Mouse (Mus musculus): ENCODE results near the gene Isoc2a. TPM values are rescaled to one million over a fixed set of nuclear protein-coding genes. Genes with fewer than 3 reads are reported as not detected.
"Not testable (repeated sequence)": the region's sequence is repeated elsewhere in the genome, so short reads cannot be mapped to it uniquely, and the experiment has no call there.

Isoc2a gene
- total and polyA plus RNA-seq, 2 experiments from 2014 or later: 0.52 to 7.7 TPM

GRCm38 (mm10) chr7:4850621-4851314, 26.2 kb upstream of the Isoc2a start:
- Histone ChIP-seq H3K9me3 (ENCODE audit: low read length) (no peaks in the 10 kb centered on the region), H3K27me3 (ENCODE audit: insufficient read depth, low read length) (no peaks in the 10 kb centered on the region), H3K4me1 (ENCODE audit: insufficient read depth, low read length) (no peaks in the 10 kb centered on the region), H3K9ac (replicated peaks; ENCODE audit: low read length, poor library complexity, severe bottlenecking) (no peak overlapping the region), H3K4me3 (ENCODE audit: low read depth, low read length) (no peak overlapping the region), H3K36me3 (ENCODE audit: insufficient read depth, low read length) (no peaks in the 10 kb centered on the region), H3K27ac (ENCODE audit: low read depth, low read length) (no peak overlapping the region), H3K4me2 (ENCODE audit: low read depth, low read length, poor library complexity, severe bottlenecking) (no peak overlapping the region)
- ATAC-seq (ENCODE audit: low FRiP score): no peak
- no peak for TF ChIP-seq CTCF (IDR thresholded peaks at IDR 0.05)
- DNase-seq (ENCODE audit: low spot score): no peak
- WGBS: 76% methylated on average over 11 of the region's 11 CpGs

- no peaks in the 10 kb centered on the region for H3K36me3 ChIP-seq (ENCODE audit: insufficient read depth, low read length)
- H3K9me3 ChIP-seq (ENCODE audit: low read length): no peaks in the 10 kb centered on the region
- no peak for ATAC-seq (ENCODE audit: low FRiP score)
- WGBS: 73% methylated on average over 8 of the region's 8 CpGs
- no peaks in the 10 kb centered on the region for H3K27me3 ChIP-seq (ENCODE audit: insufficient read depth, low read length)
- no peak overlapping the region for H3K27ac ChIP-seq (ENCODE audit: low read depth, low read length)
- no peaks in the 10 kb centered on the region for H3K4me1 ChIP-seq (ENCODE audit: insufficient read depth, low read length)
- TF ChIP-seq CTCF (IDR thresholded peaks at IDR 0.05): no peak
- no peak overlapping the region for H3K4me3 ChIP-seq (ENCODE audit: low read depth, low read length)
- no peak overlapping the region for H3K9ac ChIP-seq (replicated peaks; ENCODE audit: low read length, poor library complexity, severe bottlenecking)
- no peak for DNase-seq (ENCODE audit: low spot score)
- no peak overlapping the region for H3K4me2 ChIP-seq (ENCODE audit: low read depth, low read length, poor library complexity, severe bottlenecking)
These were observed 25.7 kb upstream of the Isoc2a start for GRCm38 (mm10) chr7:4851315-4851688.

GRCm38 (mm10) chr7:4853613-4854012, 23.3 kb upstream of the Isoc2a start:
- no peak overlapping the region for H3K27ac ChIP-seq (ENCODE audit: low read depth, low read length)
- H3K9ac ChIP-seq (replicated peaks; ENCODE audit: low read length, poor library complexity, severe bottlenecking): no peak overlapping the region
- no peaks in the 10 kb centered on the region for H3K9me3 ChIP-seq (ENCODE audit: low read length)
- DNase-seq (ENCODE audit: low spot score) (no peak), ATAC-seq (ENCODE audit: low FRiP score) (no peak)
- 90% methylated on average over 3 of the region's 3 CpGs for WGBS
- H3K36me3 ChIP-seq (ENCODE audit: insufficient read depth, low read length): no peaks in the 10 kb centered on the region
- no peak for TF ChIP-seq CTCF (IDR thresholded peaks at IDR 0.05)
- no peak overlapping the region for H3K4me2 ChIP-seq (ENCODE audit: low read depth, low read length, poor library complexity, severe bottlenecking)
- no peak overlapping the region for H3K4me3 ChIP-seq (ENCODE audit: low read depth, low read length)
- H3K4me1 ChIP-seq (ENCODE audit: insufficient read depth, low read length): no peaks in the 10 kb centered on the region
- no peaks in the 10 kb centered on the region for H3K27me3 ChIP-seq (ENCODE audit: insufficient read depth, low read length)

DNA sequence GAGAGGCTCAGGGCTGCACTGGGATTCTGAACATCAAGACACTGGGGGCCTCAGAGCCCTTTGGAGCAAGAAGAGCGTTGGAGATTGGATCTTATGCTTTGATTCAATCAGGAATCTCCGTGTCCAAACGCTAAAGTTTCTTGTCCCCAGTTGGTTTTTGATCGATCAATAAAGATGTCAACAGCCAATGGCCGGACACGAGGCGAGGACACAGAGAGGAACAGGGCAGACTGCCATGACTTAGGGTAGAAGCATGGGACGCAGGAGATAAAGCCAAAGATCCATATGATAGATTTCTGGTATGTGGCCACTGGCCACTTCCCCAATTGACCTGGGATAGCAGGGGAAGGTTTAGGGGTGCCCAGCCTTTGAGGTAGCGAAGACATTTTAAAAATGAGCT, 20.4 kb upstream of the Isoc2a start:
- 88% methylated on average over 9 of the region's 9 CpGs for WGBS
- Histone ChIP-seq H3K27me3 (ENCODE audit: insufficient read depth, low read length) (no peaks in the 10 kb centered on the region), H3K9me3 (ENCODE audit: low read length) (no peaks in the 10 kb centered on the region), H3K4me1 (ENCODE audit: insufficient read depth, low read length) (no peaks in the 10 kb centered on the region), H3K9ac (replicated peaks; ENCODE audit: low read length, poor library complexity, severe bottlenecking) (no peak overlapping the region), H3K36me3 (ENCODE audit: insufficient read depth, low read length) (no peaks in the 10 kb centered on the region), H3K4me2 (ENCODE audit: low read depth, low read length, poor library complexity, severe bottlenecking) (no peak overlapping the region), H3K27ac (ENCODE audit: low read depth, low read length) (no peak overlapping the region), H3K4me3 (ENCODE audit: low read depth, low read length) (no peak overlapping the region)
- no peak for TF ChIP-seq CTCF (IDR thresholded peaks at IDR 0.05)
- DNase-seq (ENCODE audit: low spot score) (no peak), ATAC-seq (ENCODE audit: low FRiP score) (no peak)

DNA sequence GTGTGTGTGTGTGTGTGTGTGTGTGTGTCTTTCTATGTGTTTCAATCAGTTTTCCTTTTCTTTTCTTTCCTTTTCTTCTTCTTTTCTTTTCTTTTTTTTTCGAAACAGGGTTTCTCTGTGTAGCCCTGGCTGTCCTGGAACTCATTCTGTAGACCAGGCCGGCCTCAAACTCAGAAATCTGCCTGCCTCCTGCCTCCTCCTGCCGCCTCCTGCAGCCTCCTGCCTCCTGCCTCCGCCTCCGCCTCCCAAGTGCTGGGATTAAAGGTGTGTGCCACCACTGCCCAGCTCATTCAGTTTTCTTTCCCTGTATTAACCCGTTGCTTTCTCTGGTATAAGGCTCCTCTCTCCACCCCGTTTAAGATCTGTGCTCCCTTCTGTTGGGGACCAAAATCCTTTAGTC, 19.6 kb upstream of the Isoc2a start:
- TF ChIP-seq CTCF (IDR thresholded peaks at IDR 0.05): no peak
- Histone ChIP-seq H3K9ac (replicated peaks; ENCODE audit: low read length, poor library complexity, severe bottlenecking) (no peak overlapping the region), H3K4me1 (ENCODE audit: insufficient read depth, low read length) (no peaks in the 10 kb centered on the region), H3K4me2 (ENCODE audit: low read depth, low read length, poor library complexity, severe bottlenecking) (no peak overlapping the region), H3K27me3 (ENCODE audit: insufficient read depth, low read length) (no peaks in the 10 kb centered on the region), H3K27ac (ENCODE audit: low read depth, low read length) (no peak overlapping the region), H3K9me3 (ENCODE audit: low read length) (no peaks in the 10 kb centered on the region), H3K36me3 (ENCODE audit: insufficient read depth, low read length) (no peaks in the 10 kb centered on the region), H3K4me3 (ENCODE audit: low read depth, low read length) (no peak overlapping the region)
- ATAC-seq (ENCODE audit: low FRiP score): no peak
- WGBS: 56% methylated on average over 7 of the region's 7 CpGs
- DNase-seq (ENCODE audit: low spot score): no peak

DNA sequence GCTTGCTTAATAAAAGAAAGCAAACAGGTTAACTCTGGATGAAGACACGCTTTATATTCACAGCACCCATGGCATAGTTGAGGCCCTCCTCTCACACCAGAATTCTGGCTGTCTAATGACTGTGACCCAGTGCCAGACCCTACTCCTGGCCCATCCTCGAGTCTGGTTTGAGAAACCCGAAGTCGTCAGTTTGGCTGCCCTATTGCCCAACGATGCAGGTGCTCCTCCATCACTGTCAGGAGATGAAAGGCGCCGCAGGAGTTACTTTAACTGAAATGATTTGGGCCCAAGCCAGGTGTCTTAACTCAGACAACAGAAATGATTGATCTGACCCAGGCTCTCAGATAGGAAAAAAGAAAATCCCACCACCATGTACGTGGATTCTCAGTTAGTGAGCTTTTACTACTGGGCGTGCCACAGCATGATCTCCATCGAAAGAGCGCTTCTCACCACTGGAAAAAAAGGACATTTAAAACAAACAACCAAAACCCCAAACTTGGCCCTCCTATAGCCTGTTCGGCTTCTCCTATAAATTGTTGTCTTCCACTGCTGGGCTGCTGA, 17.5 kb upstream of the Isoc2a start:
- H3K27ac ChIP-seq (ENCODE audit: low read depth, low read length): no peak overlapping the region
- H3K9me3 ChIP-seq (ENCODE audit: low read length): no peaks in the 10 kb centered on the region
- 82% methylated on average over 12 of the region's 12 CpGs for WGBS
- no peak overlapping the region for H3K9ac ChIP-seq (replicated peaks; ENCODE audit: low read length, poor library complexity, severe bottlenecking)
- no peak overlapping the region for H3K4me3 ChIP-seq (ENCODE audit: low read depth, low read length)
- H3K36me3 ChIP-seq (ENCODE audit: insufficient read depth, low read length): no peaks in the 10 kb centered on the region
- TF ChIP-seq CTCF (IDR thresholded peaks at IDR 0.05): no peak
- no peak overlapping the region for H3K4me2 ChIP-seq (ENCODE audit: low read depth, low read length, poor library complexity, severe bottlenecking)
- H3K4me1 ChIP-seq (ENCODE audit: insufficient read depth, low read length): no peaks in the 10 kb centered on the region
- no peaks in the 10 kb centered on the region for H3K27me3 ChIP-seq (ENCODE audit: insufficient read depth, low read length)
- DNase-seq (ENCODE audit: low spot score): no peak
- ATAC-seq (ENCODE audit: low FRiP score): no peak

DNA sequence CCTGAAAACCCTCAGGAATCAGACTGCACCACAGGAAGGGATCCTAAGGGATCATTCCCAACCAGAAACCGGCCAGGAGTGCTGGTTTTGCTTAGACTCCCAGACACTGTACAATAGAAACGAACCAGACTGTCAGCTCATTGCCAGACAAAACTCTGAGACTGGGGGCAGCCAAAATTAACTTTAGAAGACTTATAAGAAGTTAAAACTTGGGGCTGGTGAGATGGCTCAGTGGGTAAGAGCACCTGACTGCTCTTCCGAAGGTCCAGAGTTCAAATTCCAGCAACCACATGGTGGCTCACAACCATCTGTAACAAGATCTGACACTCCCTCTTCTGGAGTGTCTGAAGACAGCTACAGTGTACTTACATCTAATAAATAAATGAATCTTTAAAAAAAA, 16.0 kb upstream of the Isoc2a start:
- not testable (repeated sequence) for H3K4me2 ChIP-seq (ENCODE audit: low read depth, low read length, poor library complexity, severe bottlenecking); H3K9ac ChIP-seq (replicated peaks; ENCODE audit: low read length, poor library complexity, severe bottlenecking); H3K36me3 ChIP-seq (ENCODE audit: insufficient read depth, low read length); H3K4me3 ChIP-seq (ENCODE audit: low read depth, low read length); H3K4me1 ChIP-seq (ENCODE audit: insufficient read depth, low read length); H3K27ac ChIP-seq (ENCODE audit: low read depth, low read length); H3K9me3 ChIP-seq (ENCODE audit: low read length); ATAC-seq (ENCODE audit: low FRiP score); DNase-seq (ENCODE audit: low spot score); H3K27me3 ChIP-seq (ENCODE audit: insufficient read depth, low read length)
- WGBS: 79% methylated on average over 3 of the region's 3 CpGs

Measured in midbrain, postnatal 0 days (tissue).